Mouse (Mus musculus) intestine, embryonic 14.5 days (tissue): Measurements from ENCODE around the gene Tex29. TPM values are rescaled to one million over a fixed set of nuclear protein-coding genes. Genes with fewer than 3 reads are reported as not detected.

ENCODE experiments used
- ATAC-seq: fragments of 200-750 bp; cut with Nextera tagmentation; replicated peaks from 2 replicates; pipeline ENCODE4 v1.8.0; 2017; ENCODE audit warnings: low read depth, moderate number of reproducible peaks, moderate TSS enrichment, moderate library complexity; ENCODE audit not compliant: low FRiP score, low TSS enrichment
- DNase-seq: peaks from one replicate; pipeline ENCODE4 v3.0.0-alpha.2; 2018; ENCODE audit warnings: low spot score
- H3K27ac ChIP-seq: fragments of 300-500 bp; sonication (generic); 2 replicates; pipeline ENCODE4 v1.5.1; 2014; ENCODE audit warnings: low read depth, mild to moderate bottlenecking, control low read depth
- H3K27me3 ChIP-seq: fragments of 300-500 bp; sonication (generic); replicated peaks from 2 replicates; pipeline ENCODE4 v1.6.1; 2014; ENCODE audit warnings: low read length, control low read depth; ENCODE audit not compliant: control insufficient read depth, insufficient read depth
- H3K36me3 ChIP-seq: fragments of 300-500 bp; sonication (generic); 2 replicates; pipeline ENCODE4 v1.6.1; 2014; ENCODE audit warnings: low read length, control low read depth; ENCODE audit not compliant: control insufficient read depth, insufficient read depth
- H3K4me1 ChIP-seq: fragments of 300-500 bp; sonication (generic); replicated peaks from 2 replicates; pipeline ENCODE4 v1.6.1; 2014; ENCODE audit warnings: low read length, control low read depth, mixed read lengths; ENCODE audit not compliant: control insufficient read depth, insufficient read depth
- H3K4me2 ChIP-seq: fragments of 300-500 bp; sonication (generic); 2 replicates; pipeline ENCODE4 v1.6.1; 2014; ENCODE audit warnings: low read length
- H3K4me3 ChIP-seq: fragments of 300-500 bp; sonication (generic); 2 replicates; pipeline ENCODE4 v1.5.1; 2014; ENCODE audit warnings: low read depth, low read length, control low read depth, mixed read lengths
- H3K9ac ChIP-seq: fragments of 300-500 bp; sonication (generic); 2 replicates; pipeline ENCODE4 v1.6.1; 2014; ENCODE audit warnings: mild to moderate bottlenecking, low read length
- H3K9me3 ChIP-seq: fragments of 300-500 bp; sonication (generic); 2 replicates; pipeline ENCODE4 v1.6.1; 2016; ENCODE audit warnings: low read length, control low read depth; ENCODE audit not compliant: control insufficient read depth
- WGBS: fragments of 180-500 bp; shearing (Covaris S2); extraction: QIAGEN DNeasy Blood & Tissue Kit; methylation state at CpG from one replicate; pipeline ENCODE4 v1.1.7; 2014; 5-methylcytosine and 5-hydroxymethylcytosine counted together
- polyA plus RNA-seq: library from polyadenylated mRNA; unstranded; fragments of >200 nt; fragmentation: Nextera tagmentation; extraction: Ambion mirVana; gene quantifications from 2 replicates; pipeline ENCODE4 v1.2.1, GENCODE M21; 2014

Tex29 gene
- polyA plus RNA-seq, 1 experiment from 2014 or later, result not detected

- no peak for DNase-seq
- no peak overlapping the region for H3K27ac ChIP-seq
- H3K4me1 ChIP-seq, result peaks cover 4% of the 10 kb centered on the region; the same call in 1 of the 2 replicates
- H3K9ac ChIP-seq, result no peak overlapping the region
- H3K27me3 ChIP-seq, result no peaks in the 10 kb centered on the region
- WGBS, result 62% methylated on average over 6 of the region's 6 CpGs
- no peak overlapping the region for H3K4me3 ChIP-seq
- no peaks in the 10 kb centered on the region for H3K9me3 ChIP-seq
- H3K36me3 ChIP-seq, result peaks cover 75% of the 10 kb centered on the region
- no peak for ATAC-seq
- H3K4me2 ChIP-seq, result no peak overlapping the region
These were observed 34.0 kb upstream of the Tex29 start for GRCm38 (mm10) chr8:11806252-11806651.

DNA sequence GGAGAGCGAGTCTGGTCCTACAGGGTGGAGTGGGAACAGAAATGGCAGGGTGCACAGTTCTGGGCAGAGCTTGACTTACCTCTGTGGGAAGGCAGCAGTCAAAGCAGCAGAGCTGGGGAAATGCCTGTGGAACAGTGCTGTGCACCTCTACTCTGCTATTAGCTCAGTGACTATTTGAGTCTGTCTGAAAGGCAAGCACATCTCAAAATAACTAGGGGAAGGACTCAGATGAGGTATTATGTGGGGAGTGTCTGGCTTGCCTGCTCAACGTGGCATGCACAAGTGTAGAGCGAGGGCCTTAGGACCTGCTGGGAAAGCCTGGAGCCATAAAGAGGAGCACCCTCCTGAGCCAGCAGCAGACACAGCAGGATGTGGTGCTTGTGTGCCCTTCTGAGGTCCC is 32.9 kb upstream of the Tex29 start:
- no peak for DNase-seq
- H3K36me3 ChIP-seq, result peaks cover 75% of the 10 kb centered on the region
- WGBS, result 92% methylated on average over 3 of the region's 3 CpGs
- H3K9me3 ChIP-seq, result no peaks in the 10 kb centered on the region
- H3K4me2 ChIP-seq, result no peak overlapping the region
- H3K27ac ChIP-seq, result no peak overlapping the region
- peaks cover 4% of the 10 kb centered on the region; the same call in 1 of the 2 replicates for H3K4me1 ChIP-seq
- H3K4me3 ChIP-seq, result no peak overlapping the region
- ATAC-seq, result no peak
- no peaks in the 10 kb centered on the region for H3K27me3 ChIP-seq
- H3K9ac ChIP-seq, result no peak overlapping the region

DNA sequence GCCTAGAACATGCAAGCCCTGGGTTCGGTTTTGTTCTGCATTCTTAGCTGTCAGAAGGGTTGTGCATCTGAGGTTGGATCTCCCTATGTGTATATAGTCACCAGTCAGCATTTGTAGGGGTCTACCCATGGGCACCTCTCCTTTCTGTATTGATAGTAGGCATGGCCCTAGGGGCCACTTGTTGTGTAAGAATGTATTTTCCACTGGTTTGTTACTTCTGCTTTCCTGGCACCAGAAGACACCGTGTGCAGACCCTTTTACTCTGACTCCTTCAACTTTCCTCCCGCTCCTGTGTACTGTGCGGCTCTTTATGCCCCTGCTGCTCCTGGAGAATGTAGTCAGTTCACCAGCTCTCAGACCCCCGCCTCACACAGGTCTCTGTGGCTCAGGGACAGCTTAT is 32.2 kb upstream of the Tex29 start:
- Histone ChIP-seq H3K27me3 (no peaks in the 10 kb centered on the region), H3K9me3 (no peaks in the 10 kb centered on the region), H3K4me2 (no peak overlapping the region), H3K9ac (no peak overlapping the region), H3K4me1 (peaks cover 4% of the 10 kb centered on the region; the same call in 1 of the 2 replicates), H3K4me3 (no peak overlapping the region), H3K27ac (no peak overlapping the region), H3K36me3 (peaks cover 78% of the 10 kb centered on the region)
- WGBS, result 91% methylated on average over 5 of the region's 5 CpGs
- DNase-seq (no peak), ATAC-seq (no peak)

- H3K4me1 ChIP-seq, result peaks cover 4% of the 10 kb centered on the region; the same call in 1 of the 2 replicates
- H3K4me3 ChIP-seq, result no peak overlapping the region
- H3K4me2 ChIP-seq, result no peak overlapping the region
- 98% methylated on average over 5 of the region's 5 CpGs for WGBS
- H3K27me3 ChIP-seq, result no peaks in the 10 kb centered on the region
- ATAC-seq (no peak), DNase-seq (no peak)
- H3K9ac ChIP-seq, result no peak overlapping the region
- H3K9me3 ChIP-seq, result no peaks in the 10 kb centered on the region
- H3K36me3 ChIP-seq, result peaks cover 88% of the 10 kb centered on the region
- no peak overlapping the region for H3K27ac ChIP-seq
These were observed 29.8 kb upstream of the Tex29 start for GRCm38 (mm10) chr8:11810426-11810825.

- Histone ChIP-seq H3K4me3 (no peak overlapping the region), H3K4me2 (no peak overlapping the region), H3K27ac (no peak overlapping the region), H3K9ac (no peak overlapping the region), H3K4me1 (no peaks in the 10 kb centered on the region), H3K9me3 (no peaks in the 10 kb centered on the region), H3K27me3 (no peaks in the 10 kb centered on the region), H3K36me3 (peaks cover 90% of the 10 kb centered on the region)
- WGBS, result 80% methylated on average over 7 of the region's 7 CpGs
- no peak for ATAC-seq
- DNase-seq, result no peak
These were observed 26.5 kb upstream of the Tex29 start for GRCm38 (mm10) chr8:11813801-11814200.

- WGBS, result 90% methylated on average over 7 of the region's 7 CpGs
- Histone ChIP-seq H3K4me3 (no peak overlapping the region), H3K9me3 (no peaks in the 10 kb centered on the region), H3K9ac (no peak overlapping the region), H3K27ac (no peak overlapping the region), H3K4me1 (no peaks in the 10 kb centered on the region), H3K36me3 (peaks cover 92% of the 10 kb centered on the region), H3K4me2 (no peak overlapping the region), H3K27me3 (no peaks in the 10 kb centered on the region)
- DNase-seq (no peak), ATAC-seq (no peak)
These were observed 25.1 kb upstream of the Tex29 start for GRCm38 (mm10) chr8:11815206-11815605.

GRCm38 (mm10) chr8:11820136-11820535 is 20.1 kb upstream of the Tex29 start:
- ATAC-seq, result no peak

GRCm38 (mm10) chr8:11820568-11820967 is 19.7 kb upstream of the Tex29 start:
- no peaks in the 10 kb centered on the region for H3K9me3 ChIP-seq
- no peak overlapping the region for H3K4me2 ChIP-seq
- peaks cover 96% of the 10 kb centered on the region for H3K36me3 ChIP-seq
- no peaks in the 10 kb centered on the region for H3K27me3 ChIP-seq
- H3K9ac ChIP-seq, result no peak overlapping the region
- no peaks in the 10 kb centered on the region for H3K4me1 ChIP-seq
- no peak overlapping the region for H3K27ac ChIP-seq
- H3K4me3 ChIP-seq, result no peak overlapping the region
- no peak for DNase-seq
- 88% methylated on average over 5 of the region's 5 CpGs for WGBS
- no peak for ATAC-seq

More at GRCm38 (mm10) chr8:11820136-11820535, 20.1 kb upstream of the Tex29 start:
- H3K27me3 ChIP-seq, result no peaks in the 10 kb centered on the region
- no peak overlapping the region for H3K9ac ChIP-seq
- H3K4me3 ChIP-seq, result no peak overlapping the region
- no peak overlapping the region for H3K4me2 ChIP-seq
- peaks cover 96% of the 10 kb centered on the region for H3K36me3 ChIP-seq
- no peaks in the 10 kb centered on the region for H3K9me3 ChIP-seq
- no peaks in the 10 kb centered on the region for H3K4me1 ChIP-seq
- 89% methylated on average over 5 of the region's 5 CpGs for WGBS
- H3K27ac ChIP-seq, result no peak overlapping the region
- DNase-seq, result no peak

DNA sequence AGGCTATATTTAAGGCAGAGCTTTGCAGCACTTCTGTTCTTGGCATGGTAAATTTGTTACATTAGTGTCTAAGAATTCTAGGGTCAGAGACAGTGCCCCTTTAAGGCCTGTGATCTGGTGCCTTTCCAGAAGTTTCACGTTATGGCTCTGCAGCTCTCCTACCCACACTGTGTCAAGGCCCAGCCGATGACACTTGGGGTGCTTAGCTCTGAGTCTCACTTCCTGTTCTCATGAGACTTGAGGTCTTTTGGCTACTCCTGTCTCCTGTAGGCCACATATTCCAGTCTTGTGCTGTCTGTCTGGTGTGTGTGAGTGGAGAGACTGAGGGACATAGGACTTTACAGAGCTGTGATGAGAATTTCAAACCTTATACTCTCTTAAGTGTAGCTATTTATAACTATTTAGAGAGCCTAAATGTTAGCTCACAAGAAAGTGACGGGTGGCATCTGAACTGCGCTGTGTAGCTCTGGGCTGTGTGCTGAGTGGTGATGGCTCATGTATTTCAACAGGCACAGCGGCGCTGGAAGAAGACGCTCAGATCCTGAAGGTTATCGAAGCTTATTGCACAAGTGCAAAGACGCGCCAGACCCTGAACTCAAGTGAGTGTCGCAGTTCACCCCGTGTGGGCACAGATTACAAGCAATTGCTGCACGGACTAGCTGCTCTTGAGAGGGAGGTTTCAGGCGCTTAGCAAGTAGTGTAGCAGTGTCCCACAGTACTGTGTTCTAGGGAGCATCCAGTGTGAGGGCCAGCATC is 18.6 kb upstream of the Tex29 start:
- no peak for DNase-seq
- no peak overlapping the region for H3K4me2 ChIP-seq
- H3K9ac ChIP-seq, result no peak overlapping the region
- no peak overlapping the region for H3K4me3 ChIP-seq
- 93% methylated on average over 14 of the region's 14 CpGs for WGBS
- H3K9me3 ChIP-seq, result no peaks in the 10 kb centered on the region
- no peaks in the 10 kb centered on the region for H3K4me1 ChIP-seq
- no peak for ATAC-seq
- no peaks in the 10 kb centered on the region for H3K27me3 ChIP-seq
- H3K27ac ChIP-seq, result no peak overlapping the region
- H3K36me3 ChIP-seq, result peaks cover 94% of the 10 kb centered on the region
